Mouse (Mus musculus) megakaryocyte progenitor cell, adult 5-6 weeks (primary cell): ENCODE measurements at regions not wholly inside any gene's neighbourhood (a gene's known extent, or its start where the extent isn't known, plus 50 kb on each side); places are given as distances from the start of the nearest gene placed in this dataset.
"Not testable (repeated sequence)": the region's sequence is repeated elsewhere in the genome, so short reads cannot be mapped to it uniquely, and the experiment has no call there.

Experiments used
- ATAC-seq: replicated peaks from 2 replicates; pipeline ENCODE4 v1.8.0; 2016; ENCODE audit warnings: mild to moderate bottlenecking, moderate TSS enrichment, inconsistent platforms; ENCODE audit not compliant: poor library complexity

- no peak for ATAC-seq
Measured at GRCm38 (mm10) chr8:88906244-88906643, 137.7 kb downstream of the Sall1 start.

- no peak for ATAC-seq
Measured at GRCm38 (mm10) chr8:88903094-88903493, 140.9 kb downstream of the Sall1 start.

- ATAC-seq = no peak
Measured at GRCm38 (mm10) chr8:88883751-88884390, 160.1 kb downstream of the Sall1 start.

- no peak for ATAC-seq
Measured at GRCm38 (mm10) chr8:88879857-88880256, 164.1 kb downstream of the Sall1 start.

GRCm38 (mm10) chr8:88877921-88878320 is 166.0 kb downstream of the Sall1 start:
- ATAC-seq = no peak

DNA sequence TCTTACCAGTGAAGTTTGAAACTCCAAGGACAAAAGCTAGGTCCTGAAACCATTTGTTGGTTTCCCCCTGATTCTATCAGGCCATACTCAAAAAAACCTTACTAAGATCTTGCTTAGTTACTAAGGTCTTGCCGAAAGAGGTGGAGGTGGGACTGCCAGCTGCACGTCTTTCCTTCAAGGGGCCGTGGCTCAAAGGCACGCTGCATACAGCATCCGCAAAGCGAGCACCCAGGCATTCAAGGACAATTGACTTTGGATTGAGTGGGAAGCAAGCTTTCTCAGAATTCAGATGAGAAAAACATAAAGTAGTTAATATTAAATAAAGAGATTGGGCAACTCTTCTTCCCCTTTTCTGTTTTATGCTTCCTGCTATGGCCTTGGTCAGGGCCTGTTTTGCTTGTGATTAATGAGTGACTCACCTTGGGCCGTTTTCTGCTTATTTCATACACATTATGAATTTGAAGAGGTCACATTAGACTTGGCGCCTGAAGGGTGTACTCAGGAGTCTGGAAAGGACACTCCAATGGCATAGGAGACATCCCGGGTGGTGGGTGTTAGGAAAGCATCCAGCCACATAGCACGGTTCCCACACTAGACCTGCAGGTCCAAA is 166.1 kb downstream of the Cyld start:
- no peak for ATAC-seq

GRCm38 (mm10) chr8:88857216-88857615 is 160.4 kb downstream of the Cyld start:
- no peak for ATAC-seq

GRCm38 (mm10) chr8:88853200-88853599 is 156.4 kb downstream of the Cyld start:
- ATAC-seq = no peak

DNA sequence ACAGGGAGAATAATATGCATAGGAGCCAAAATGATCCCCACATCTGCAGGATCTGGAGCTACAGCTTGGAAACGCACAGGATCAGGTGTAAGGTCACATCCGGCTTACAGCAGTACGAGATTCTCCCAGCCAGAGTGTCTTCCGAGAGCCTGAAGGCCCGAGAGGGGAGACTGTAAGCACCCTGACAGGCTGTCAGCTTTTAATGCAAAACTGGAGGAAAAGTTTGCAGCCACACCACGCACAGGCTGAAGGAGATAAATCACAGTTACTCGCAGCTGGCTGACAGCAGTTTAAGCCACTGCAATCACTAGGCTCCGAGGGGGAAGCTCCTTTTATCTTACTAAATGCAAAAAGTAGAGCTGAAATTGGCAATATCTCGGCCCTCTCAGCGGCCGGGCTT is 149.1 kb downstream of the Cyld start:
- no peak for ATAC-seq

DNA sequence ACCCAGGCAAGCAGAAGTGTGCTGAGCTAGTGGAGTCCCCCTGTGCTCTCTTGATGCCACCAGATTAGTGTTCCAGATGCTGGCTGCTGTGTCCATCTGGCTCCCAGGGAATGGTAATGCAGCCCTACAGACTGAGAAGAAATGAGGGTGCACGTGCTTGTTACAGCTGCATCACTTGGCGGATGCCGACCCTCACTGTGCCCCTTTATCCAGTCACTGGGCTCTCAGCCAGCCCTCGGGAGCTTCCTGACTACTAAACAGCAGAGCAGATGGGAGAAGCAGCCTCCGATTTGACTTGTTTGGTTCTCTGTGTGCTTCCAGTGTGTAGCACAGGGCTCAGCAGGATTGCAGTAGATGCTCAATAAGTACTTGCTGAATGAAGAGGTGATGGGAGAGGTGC is 147.5 kb downstream of the Cyld start:
- ATAC-seq = no peak

GRCm38 (mm10) chr8:88842451-88842850 is 145.6 kb downstream of the Cyld start:
- ATAC-seq = no peak

- no peak for ATAC-seq
Measured at GRCm38 (mm10) chr8:88840096-88840495, 143.3 kb downstream of the Cyld start.

GRCm38 (mm10) chr8:88835756-88836291 is 139.0 kb downstream of the Cyld start:
- ATAC-seq = no peak

GRCm38 (mm10) chr8:88825816-88826215 is 129.0 kb downstream of the Cyld start:
- no peak for ATAC-seq

DNA sequence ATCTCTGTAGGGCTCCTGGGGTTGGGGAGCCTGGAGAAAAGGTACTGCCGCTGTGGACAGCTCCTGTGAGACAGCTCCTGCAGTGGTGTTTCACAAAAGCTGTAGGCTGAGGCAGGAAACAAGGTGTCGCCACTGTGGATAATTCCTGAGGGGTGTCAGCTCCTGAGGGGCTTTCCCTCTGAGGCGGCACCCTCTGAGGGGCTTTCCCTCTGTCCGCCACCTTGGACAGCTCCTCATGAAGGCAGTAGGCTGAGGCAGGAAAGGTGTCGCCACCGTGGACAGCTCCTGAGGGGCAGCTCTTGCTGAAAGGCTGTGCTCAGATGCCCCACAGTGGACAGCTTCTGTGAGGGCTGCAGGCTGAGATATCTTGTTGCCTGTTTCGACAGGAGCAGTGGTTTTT is 127.1 kb downstream of the Cyld start:
- ATAC-seq = no peak

DNA sequence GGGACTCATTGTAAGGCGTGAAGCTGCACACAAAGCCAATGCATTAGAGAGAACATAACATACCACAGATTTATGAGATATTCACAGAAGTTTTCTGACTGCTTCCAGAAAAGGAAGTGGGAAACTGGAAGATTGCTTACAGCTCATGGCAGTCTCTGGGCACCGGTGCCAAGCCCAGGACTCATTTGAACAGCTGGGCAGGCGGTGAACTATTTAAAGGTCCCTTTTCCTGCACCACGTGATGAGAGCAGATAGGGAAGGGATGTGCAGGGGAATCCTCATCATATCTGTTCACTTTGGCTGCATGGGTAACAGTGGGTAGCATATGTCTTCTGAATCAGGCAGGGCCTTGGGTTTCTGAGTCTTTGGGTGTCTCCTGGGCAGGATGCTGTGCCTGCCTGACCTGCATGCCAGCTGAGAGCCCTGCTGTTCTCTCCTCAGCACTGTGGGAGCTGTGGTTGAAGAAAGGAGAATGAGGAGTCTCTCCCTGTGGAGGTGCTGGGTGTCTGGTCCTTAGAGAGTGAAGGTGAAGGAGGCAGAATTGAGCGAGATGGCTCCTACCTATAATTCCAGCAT is 123.5 kb downstream of the Cyld start:
- no peak for ATAC-seq

GRCm38 (mm10) chr8:88816461-88816860 is 119.6 kb downstream of the Cyld start:
- ATAC-seq = no peak

GRCm38 (mm10) chr8:88814246-88814645 is 117.4 kb downstream of the Cyld start:
- no peak for ATAC-seq

DNA sequence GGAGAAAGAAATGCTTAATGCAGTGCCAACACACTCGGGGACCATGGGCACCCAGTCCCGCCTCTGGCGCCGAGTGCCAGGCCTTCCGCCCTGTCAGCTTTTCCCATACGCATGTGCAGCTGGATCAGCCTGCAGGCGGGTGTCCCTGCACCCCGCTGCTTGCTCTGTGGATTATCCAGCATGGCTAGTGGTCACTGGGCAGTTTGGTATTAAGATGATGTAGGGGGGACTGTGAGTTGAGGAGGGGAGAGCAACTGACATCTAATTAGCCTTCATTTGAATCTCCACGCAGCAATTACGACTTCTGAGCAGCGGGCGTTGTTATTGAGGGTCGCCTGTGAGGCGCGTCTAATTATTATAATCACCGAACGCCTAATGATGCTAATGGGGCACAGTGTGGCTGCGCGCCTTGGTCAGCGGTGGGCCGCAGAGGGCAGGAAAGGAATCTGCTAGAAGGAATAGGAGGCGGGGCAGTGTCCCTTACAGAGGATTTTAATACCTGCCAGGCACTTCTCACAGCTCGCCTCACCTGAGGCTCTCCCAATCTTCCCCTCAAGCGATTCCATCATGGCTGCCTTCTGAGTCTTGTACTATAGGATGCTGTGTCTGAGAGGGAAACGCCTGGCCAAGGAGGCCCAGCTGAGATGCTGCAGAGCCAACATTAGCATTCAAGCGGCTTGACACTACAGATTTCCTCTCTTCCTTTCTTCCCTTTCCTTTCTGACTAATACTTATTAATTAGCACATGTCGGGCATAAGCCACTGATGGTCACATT is 116.3 kb downstream of the Cyld start:
- no peak for ATAC-seq

- ATAC-seq = not testable (repeated sequence)
Measured at GRCm38 (mm10) chr8:88806851-88807250, 110.0 kb downstream of the Cyld start.
